Mouse (Mus musculus) testis, postnatal 10 days (tissue): ENCODE measurements around the gene Ppp1r1c.
A peak's percentile ranks its signal among the peaks of the same experiment; 100 is the strongest.
"Not testable (repeated sequence)": the region's sequence is repeated elsewhere in the genome, so short reads cannot be mapped to it uniquely, and the experiment has no call there.

ENCODE experiments used
- DNase-seq: peaks from one replicate; pipeline ENCODE4 v3.0.0; 2021; ENCODE audit warnings: low spot score

Gene Ppp1r1c

DNA sequence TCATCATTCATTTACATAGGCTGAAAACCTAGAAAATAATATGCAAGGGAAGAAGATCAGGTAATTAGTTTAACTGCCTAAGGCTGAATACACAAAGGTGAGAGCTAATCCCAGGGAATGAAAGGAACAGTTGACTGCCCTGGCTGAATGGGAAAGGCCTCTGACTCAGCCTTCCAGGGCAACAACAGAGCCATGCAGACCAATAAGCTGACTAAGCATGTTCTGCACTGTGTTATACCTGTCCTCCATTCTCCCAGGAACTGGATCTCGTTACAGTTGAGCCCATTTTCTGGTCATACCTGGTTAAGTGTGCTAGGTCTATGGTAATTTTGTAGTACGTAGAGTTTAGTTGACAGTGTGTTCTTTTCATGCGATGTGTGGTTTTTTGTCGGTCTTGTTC is 36.6 kb downstream of the Ppp1r1c start:
- no peak for DNase-seq

DNA sequence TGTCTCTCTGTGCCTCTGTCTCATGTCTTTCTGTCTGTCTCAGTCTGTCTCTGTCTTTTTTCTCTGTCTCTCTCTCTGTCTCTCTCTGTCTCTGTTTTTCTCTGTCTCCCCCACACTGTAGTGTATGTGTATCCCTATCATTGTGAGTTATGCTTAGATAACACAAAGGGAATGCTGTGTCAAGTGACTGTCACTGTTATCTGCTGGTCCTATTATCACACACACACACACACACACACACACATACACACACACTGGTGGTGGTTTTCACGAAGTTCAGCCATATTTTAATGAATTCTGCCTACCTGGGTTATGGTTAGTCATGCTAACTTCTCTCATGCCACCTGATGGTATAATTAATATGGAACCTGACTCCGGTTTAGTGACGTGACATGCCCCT is 44.1 kb downstream of the Ppp1r1c start:
- no peak for DNase-seq

- DNase-seq = peak; percentile 55
Observed at GRCm38 (mm10) chr2:79760018-79760417, 52.4 kb downstream of the Ppp1r1c start.

- no peak for DNase-seq
Observed at GRCm38 (mm10) chr2:79762723-79763388, 55.3 kb downstream of the Ppp1r1c start.

DNA sequence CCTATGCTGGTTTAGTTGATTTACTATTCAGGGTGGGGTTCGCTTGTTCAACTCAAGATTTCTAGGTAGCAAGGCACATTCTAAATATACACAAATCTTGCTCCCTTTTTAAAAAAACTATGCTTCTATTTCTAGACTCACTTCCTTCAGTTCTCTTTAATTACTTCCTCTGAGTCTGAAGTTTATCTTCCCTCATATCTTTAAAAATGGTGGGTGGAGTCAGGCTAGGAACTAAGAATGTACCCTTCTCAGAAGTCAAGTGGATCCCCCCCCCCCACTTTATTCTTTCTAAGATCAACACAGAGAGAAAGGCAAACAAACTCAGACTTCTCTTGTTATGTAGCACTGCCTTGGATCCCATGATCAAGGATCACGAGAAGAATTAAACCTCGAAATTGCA is 57.5 kb downstream of the Ppp1r1c start:
- DNase-seq = no peak

DNA sequence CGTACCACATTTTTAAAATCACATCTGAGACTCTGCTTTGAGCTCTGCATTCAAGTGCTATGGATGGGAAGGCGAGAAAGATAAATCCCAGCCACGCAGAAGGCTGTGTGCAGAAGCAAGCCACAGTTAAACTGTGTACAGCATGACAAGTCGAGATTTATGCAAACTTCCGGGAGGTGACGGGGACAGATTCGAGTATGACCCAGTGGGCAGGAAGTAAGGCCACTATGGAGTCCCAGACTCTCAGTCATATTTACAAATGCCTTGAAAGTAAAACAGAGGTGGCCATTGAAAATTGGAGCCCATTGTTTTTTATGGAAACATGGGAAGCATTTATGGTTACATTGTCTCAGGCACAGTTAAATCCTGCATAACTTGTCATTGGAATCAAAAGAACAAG is 58.1 kb downstream of the Ppp1r1c start:
- DNase-seq = no peak

GRCm38 (mm10) chr2:79768625-79769024 is 61.0 kb downstream of the Ppp1r1c start:
- no peak for DNase-seq

DNA sequence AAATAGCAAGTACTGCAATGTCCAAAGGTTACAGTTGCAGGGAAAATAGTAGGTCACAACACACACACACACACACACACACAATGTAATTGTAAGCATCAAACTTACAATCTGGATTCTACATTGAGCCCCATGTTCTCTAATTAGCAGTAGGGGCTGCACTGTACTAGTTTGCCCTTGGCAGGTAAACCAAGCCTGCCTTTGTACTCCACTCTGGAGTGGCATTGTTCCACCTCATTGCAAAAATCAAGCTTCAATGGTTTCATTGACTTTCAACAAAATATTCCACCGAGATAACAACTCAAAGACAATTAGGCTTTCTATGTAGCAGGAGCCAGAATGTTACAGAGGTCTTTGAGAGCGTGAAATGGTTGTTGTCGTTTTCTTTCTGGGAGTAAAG is 62.7 kb downstream of the Ppp1r1c start:
- no peak for DNase-seq

DNA sequence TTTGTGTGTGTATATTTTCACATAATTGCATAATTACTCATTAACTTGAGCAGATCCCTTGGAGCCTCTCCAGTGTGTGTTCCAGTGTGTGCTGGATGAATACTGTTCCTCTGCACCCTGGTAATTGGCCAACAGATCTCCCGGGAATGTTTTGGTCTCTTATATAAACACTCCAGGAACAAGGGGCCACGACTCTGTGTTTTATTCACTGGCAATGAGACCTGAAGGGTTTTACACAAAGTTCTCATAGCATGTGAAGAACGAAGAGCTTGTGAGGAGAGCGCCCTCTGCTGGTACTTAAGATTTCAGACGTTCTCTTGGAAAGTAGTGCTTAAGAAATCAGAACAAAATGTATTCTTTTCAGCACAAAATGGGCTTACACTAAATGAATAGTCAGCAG is 66.8 kb downstream of the Ppp1r1c start:
- DNase-seq = peak; percentile 87

- DNase-seq = no peak
Observed at GRCm38 (mm10) chr2:79777801-79778200, 70.2 kb downstream of the Ppp1r1c start.

DNA sequence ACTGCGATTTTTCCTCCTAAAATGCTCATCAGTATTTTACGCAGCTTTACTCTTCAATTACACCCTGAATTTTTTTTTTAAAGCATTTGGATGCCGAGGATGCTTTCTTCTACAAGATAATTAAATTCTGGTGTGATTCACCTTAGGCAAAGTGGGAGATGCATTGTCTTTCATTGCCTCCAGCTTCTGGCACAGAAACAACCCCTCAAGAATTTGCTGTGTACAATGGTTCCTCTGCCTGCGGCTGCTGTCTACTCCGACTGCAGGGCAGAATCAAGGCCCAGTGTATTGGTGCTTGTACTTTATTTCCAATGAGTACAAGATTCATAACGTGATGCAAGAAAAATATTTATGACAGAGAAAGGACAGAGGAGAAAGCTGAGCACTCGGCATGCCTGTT is 73.2 kb downstream of the Ppp1r1c start:
- no peak for DNase-seq

DNA sequence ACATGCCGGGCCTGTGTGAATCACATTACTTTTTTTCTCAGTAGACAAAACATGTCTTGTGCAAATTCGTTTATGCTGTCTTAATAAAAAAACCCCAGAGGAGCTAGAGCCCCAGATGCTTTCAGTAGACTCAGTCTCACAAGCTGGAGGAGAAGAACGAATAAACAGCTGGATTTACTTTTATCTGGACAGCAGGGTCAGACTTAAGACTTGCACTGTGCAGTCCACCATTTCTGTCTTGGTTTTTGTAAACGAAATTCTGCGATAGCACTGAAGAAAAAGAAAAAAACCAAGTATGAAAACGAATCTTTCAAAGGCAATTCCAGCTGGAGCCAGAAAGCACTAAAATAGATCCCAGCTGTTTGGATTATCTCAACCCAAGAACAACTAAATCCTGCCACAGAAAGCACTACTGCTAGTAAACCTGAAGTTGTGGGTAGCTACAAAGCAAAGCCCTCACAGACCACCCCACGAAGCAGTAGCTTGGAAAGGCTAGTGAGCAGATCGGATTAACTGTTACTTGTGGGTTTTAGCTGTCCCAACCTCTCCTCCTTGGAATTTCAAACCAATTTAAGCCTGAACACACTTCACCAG is 78.1 kb downstream of the Ppp1r1c start:
- DNase-seq = no peak

GRCm38 (mm10) chr2:79786467-79786866 is 78.9 kb downstream of the Ppp1r1c start:
- no peak for DNase-seq

- no peak for DNase-seq
Observed at GRCm38 (mm10) chr2:79793186-79793585, 85.6 kb downstream of the Ppp1r1c start.

GRCm38 (mm10) chr2:79797444-79797843 is 89.9 kb downstream of the Ppp1r1c start:
- no peak for DNase-seq

GRCm38 (mm10) chr2:79798627-79799026 is 91.0 kb downstream of the Ppp1r1c start:
- DNase-seq = no peak

- DNase-seq = no peak
Observed at GRCm38 (mm10) chr2:79815708-79816484, 108.3 kb downstream of the Ppp1r1c start.

DNA sequence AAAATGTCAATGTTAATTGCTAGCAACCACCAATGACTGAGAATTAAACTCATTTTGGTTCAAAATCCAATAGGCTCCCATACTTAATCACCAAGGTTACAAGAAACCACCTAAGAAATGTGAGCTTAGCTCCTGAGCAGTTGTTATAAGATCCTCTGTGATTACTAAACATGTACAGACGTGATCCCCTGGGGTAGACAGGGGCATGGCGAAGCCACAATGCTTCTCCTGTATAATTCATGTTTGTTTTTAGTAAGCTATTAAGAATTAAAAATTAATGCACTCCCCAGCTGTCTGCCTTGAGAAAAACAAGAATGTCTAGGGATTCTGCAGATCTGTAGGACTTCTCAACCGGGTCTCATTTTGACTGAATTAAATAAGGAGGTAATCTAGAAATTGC is 112.0 kb downstream of the Ppp1r1c start:
- no peak for DNase-seq

DNA sequence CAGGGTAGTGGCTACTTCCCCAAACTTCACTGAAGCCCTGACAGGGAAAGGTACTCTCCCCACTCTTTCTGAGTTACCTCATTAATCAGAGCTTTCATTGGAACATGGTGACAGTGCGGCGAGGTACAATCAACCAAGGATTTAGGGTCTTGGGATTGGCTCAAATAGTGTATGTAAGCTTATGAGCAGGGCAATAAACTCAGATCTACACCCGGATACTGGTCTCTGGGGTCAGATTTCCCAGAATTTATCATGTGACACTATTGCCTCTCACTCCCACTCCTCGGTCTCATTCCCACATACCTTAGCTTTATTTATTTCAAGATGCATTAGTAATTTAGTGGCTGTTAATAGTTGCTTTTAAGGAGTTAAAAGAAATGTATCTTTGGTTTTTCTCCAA is 118.3 kb downstream of the Ppp1r1c start:
- DNase-seq = no peak

DNA sequence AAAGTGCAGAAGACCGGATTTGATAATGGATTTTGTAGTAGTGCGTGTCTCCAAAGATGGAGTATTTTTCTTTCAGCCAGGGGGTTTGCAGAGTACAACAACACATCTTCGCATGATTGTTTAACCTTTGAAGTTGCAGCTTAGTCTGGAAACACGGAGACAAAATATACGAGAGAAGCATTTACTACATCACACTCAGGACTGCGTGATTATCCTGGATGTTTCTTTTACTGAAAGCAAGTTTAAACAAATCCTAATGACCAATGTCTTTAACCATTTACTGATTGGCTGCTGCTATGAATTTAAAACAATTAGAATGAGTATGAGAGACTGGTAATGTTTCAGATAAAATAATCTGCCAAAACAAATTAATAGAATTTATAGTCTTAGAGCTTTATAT is 131.5 kb downstream of the Ppp1r1c start:
- no peak for DNase-seq

- no peak for DNase-seq
Observed at GRCm38 (mm10) chr2:79839513-79839912, 131.9 kb downstream of the Ppp1r1c start.

- DNase-seq = not testable (repeated sequence)
Observed at GRCm38 (mm10) chr2:79847396-79847795, 139.8 kb downstream of the Ppp1r1c start.

DNA sequence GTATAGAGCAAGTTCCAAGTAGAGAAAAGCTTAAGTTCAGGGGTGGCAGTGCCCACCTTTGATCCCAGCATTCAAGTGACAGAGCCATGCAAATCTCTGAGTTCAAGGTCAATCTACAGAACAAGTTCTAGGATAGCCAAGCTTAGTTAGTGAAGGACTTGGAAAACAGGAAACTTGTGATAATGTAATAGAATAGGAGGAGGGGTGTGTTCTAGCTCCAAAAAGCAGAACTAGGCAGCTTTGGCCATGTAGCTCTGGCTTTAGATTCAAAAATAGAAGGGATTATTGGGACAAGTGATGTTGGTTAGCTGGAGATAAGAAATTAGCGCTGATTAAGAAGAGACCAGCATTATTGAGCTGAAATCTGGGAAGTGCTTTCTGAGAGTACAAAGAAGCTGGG is 149.3 kb downstream of the Ppp1r1c start:
- no peak for DNase-seq
